Mouse (Mus musculus) small intestine, adult 2 months (tissue): ENCODE measurements around the gene Epb41l2.

Experiments
- CTCF ChIP-seq: fragments of 200-500 bp; IDR thresholded peaks from 2 replicates; pipeline ENCODE4 v1.5.1; 2012; ENCODE audit warnings: low read depth, mild to moderate bottlenecking, control low read depth, inconsistent platforms, low read length, moderate library complexity, mixed read lengths; ENCODE audit not compliant: insufficient replicate concordance, insufficient read length; ENCODE audit errors: extremely low read depth
- POLR2A ChIP-seq: fragments of 200-500 bp; IDR thresholded peaks from 2 replicates; pipeline ENCODE4 v1.6.1; 2012; ENCODE audit warnings: low read depth, mild to moderate bottlenecking, control low read depth, inconsistent platforms, low read length, moderate library complexity

- TF ChIP-seq CTCF, result no peak
- no peak for TF ChIP-seq POLR2A
These were observed 79.6 kb downstream of the Epb41l2 start for GRCm38 (mm10) chr10:25439163-25439562.
